Mouse (Mus musculus) forebrain, embryonic 16.5 days (tissue): ENCODE data around the gene Ms4a12. TPM values are rescaled to one million over a fixed set of nuclear protein-coding genes. Genes with fewer than 3 reads are reported as not detected.

Source experiments
- ATAC-seq: fragments of 200-750 bp; cut with Nextera tagmentation; 2 replicates; pipeline ENCODE4 v1.8.0; 2017; ENCODE audit warnings: mild to moderate bottlenecking, moderate library complexity
- H3K27ac ChIP-seq: fragments of 300-500 bp; sonication (generic); 2 replicates; pipeline ENCODE4 v1.5.1; 2014; ENCODE audit warnings: low read length, control low read depth
- H3K27me3 ChIP-seq: fragments of 300-500 bp; sonication (generic); replicated peaks from 2 replicates; pipeline ENCODE4 v1.6.1; 2014; ENCODE audit warnings: low read length; ENCODE audit not compliant: control insufficient read depth, insufficient read depth
- H3K36me3 ChIP-seq: fragments of 300-500 bp; sonication (generic); 2 replicates; pipeline ENCODE4 v1.6.1; 2014; ENCODE audit not compliant: control insufficient read depth, insufficient read depth
- H3K4me1 ChIP-seq: fragments of 300-500 bp; sonication (generic); replicated peaks from 2 replicates; pipeline ENCODE4 v1.6.1; 2014; ENCODE audit warnings: low read length; ENCODE audit not compliant: control insufficient read depth, insufficient read depth
- H3K4me2 ChIP-seq: fragments of 300-500 bp; sonication (generic); 2 replicates; pipeline ENCODE4 v1.6.1; 2014; ENCODE audit warnings: mild to moderate bottlenecking, low read length, control low read depth
- H3K4me3 ChIP-seq: fragments of 300-500 bp; sonication (generic); replicated peaks from 2 replicates; pipeline ENCODE4 v1.5.1; 2014; ENCODE audit warnings: mild to moderate bottlenecking, low read length, control low read depth
- H3K9ac ChIP-seq: fragments of 300-500 bp; sonication (generic); replicated peaks from 2 replicates; pipeline ENCODE4 v1.6.1; 2014; ENCODE audit warnings: low read depth, low read length, control low read depth
- H3K9me3 ChIP-seq: fragments of 300-500 bp; sonication (generic); 2 replicates; pipeline ENCODE4 v1.6.1; 2016; ENCODE audit warnings: low read length; ENCODE audit not compliant: control insufficient read depth
- WGBS: fragments of 180-500 bp; shearing (Covaris S2); extraction: QIAGEN DNeasy Blood & Tissue Kit; methylation state at CpG from one replicate; pipeline ENCODE4 v1.1.7; 2014; 5-methylcytosine and 5-hydroxymethylcytosine counted together
- polyA plus RNA-seq: library from polyadenylated mRNA; unstranded; fragments of >200 nt; fragmentation: Nextera tagmentation; extraction: Ambion mirVana; gene quantifications from 2 replicates; pipeline ENCODE4 v1.2.1, GENCODE M21; 2015

Ms4a12 gene
- polyA plus RNA-seq, 1 experiment from 2014 or later, result not detected

GRCm38 (mm10) chr19:11244230-11244629 lies 12.0 kb upstream of the Ms4a12 start:
- ATAC-seq, result no peak
- H3K4me1 ChIP-seq, result no peaks in the 10 kb centered on the region

GRCm38 (mm10) chr19:11242560-11242959 lies 10.3 kb upstream of the Ms4a12 start:
- H3K27me3 ChIP-seq, result no peaks in the 10 kb centered on the region
- H3K4me3 ChIP-seq, result no peak overlapping the region
- H3K27ac ChIP-seq, result no peak overlapping the region
- no peak overlapping the region for H3K4me2 ChIP-seq
- no peak for ATAC-seq
- H3K4me1 ChIP-seq, result no peaks in the 10 kb centered on the region
- H3K9me3 ChIP-seq, result no peaks in the 10 kb centered on the region
- no peaks in the 10 kb centered on the region for H3K36me3 ChIP-seq
- 43% methylated on average over 5 of the region's 5 CpGs for WGBS
- H3K9ac ChIP-seq, result no peak overlapping the region

More at GRCm38 (mm10) chr19:11244230-11244629, 12.0 kb upstream of the Ms4a12 start:
- Histone ChIP-seq H3K4me2 (no peak overlapping the region), H3K27ac (no peak overlapping the region), H3K9me3 (no peaks in the 10 kb centered on the region), H3K4me3 (no peak overlapping the region), H3K27me3 (no peaks in the 10 kb centered on the region), H3K9ac (no peak overlapping the region), H3K36me3 (no peaks in the 10 kb centered on the region)

GRCm38 (mm10) chr19:11235820-11236219 lies 3.6 kb upstream of the Ms4a12 start:
- no peak overlapping the region for H3K9ac ChIP-seq

GRCm38 (mm10) chr19:11234921-11235735 lies 2.9 kb upstream of the Ms4a12 start:
- H3K4me1 ChIP-seq, result no peaks in the 10 kb centered on the region
- no peak overlapping the region for H3K9ac ChIP-seq
- H3K9me3 ChIP-seq, result no peaks in the 10 kb centered on the region
- no peak for ATAC-seq
- no peaks in the 10 kb centered on the region for H3K27me3 ChIP-seq
- no peaks in the 10 kb centered on the region for H3K36me3 ChIP-seq
- H3K27ac ChIP-seq, result no peak overlapping the region
- no peak overlapping the region for H3K4me2 ChIP-seq
- H3K4me3 ChIP-seq, result no peak overlapping the region
- WGBS, result 71% methylated on average over 5 of the region's 5 CpGs

More at GRCm38 (mm10) chr19:11235820-11236219, 3.6 kb upstream of the Ms4a12 start:
- Histone ChIP-seq H3K4me3 (no peak overlapping the region), H3K4me2 (no peak overlapping the region), H3K4me1 (no peaks in the 10 kb centered on the region), H3K36me3 (no peaks in the 10 kb centered on the region), H3K27me3 (no peaks in the 10 kb centered on the region), H3K27ac (no peak overlapping the region), H3K9me3 (no peaks in the 10 kb centered on the region)
- ATAC-seq, result no peak

- no peak for ATAC-seq
- Histone ChIP-seq H3K27ac (no peak overlapping the region), H3K4me3 (no peak overlapping the region), H3K36me3 (no peaks in the 10 kb centered on the region), H3K9ac (no peak overlapping the region), H3K27me3 (no peaks in the 10 kb centered on the region), H3K9me3 (no peaks in the 10 kb centered on the region), H3K4me2 (no peak overlapping the region), H3K4me1 (no peaks in the 10 kb centered on the region)
- WGBS, result 78% methylated on average over 5 of the region's 5 CpGs
These were observed 2.0 kb upstream of the Ms4a12 start for GRCm38 (mm10) chr19:11234244-11234643.

- no peaks in the 10 kb centered on the region for H3K4me1 ChIP-seq
- H3K27ac ChIP-seq, result no peak within 1 kb of the TSS
- H3K36me3 ChIP-seq, result no peaks in the 10 kb centered on the region
- no peak within 1 kb of the TSS for H3K4me3 ChIP-seq
- H3K4me2 ChIP-seq, result no peak within 1 kb of the TSS
- ATAC-seq, result no peak
- no peaks in the 10 kb centered on the region for H3K9me3 ChIP-seq
- H3K9ac ChIP-seq, result no peak within 1 kb of the TSS
- no peaks in the 10 kb centered on the region for H3K27me3 ChIP-seq
- WGBS, result 63% methylated on average over 12 of the region's 12 CpGs
These were observed 35.7 kb downstream of the Ms4a12 start, which contains the start of gene Ms4a13 for GRCm38 (mm10) chr19:11196546-11196945. Ms4a13 (minus strand) TSS chr19:11196737.

GRCm38 (mm10) chr19:11192552-11192951 lies 39.7 kb downstream of the Ms4a12 start:
- Histone ChIP-seq H3K4me2 (no peak overlapping the region), H3K4me3 (no peak overlapping the region), H3K36me3 (no peaks in the 10 kb centered on the region), H3K27me3 (no peaks in the 10 kb centered on the region), H3K4me1 (no peaks in the 10 kb centered on the region), H3K27ac (no peak overlapping the region), H3K9me3 (no peaks in the 10 kb centered on the region), H3K9ac (no peak overlapping the region)
- WGBS, result 65% methylated on average over 1 of the region's 1 CpGs
- no peak for ATAC-seq

- Histone ChIP-seq H3K27ac (no peak overlapping the region), H3K4me1 (no peaks in the 10 kb centered on the region), H3K4me3 (no peak overlapping the region), H3K27me3 (no peaks in the 10 kb centered on the region), H3K4me2 (no peak overlapping the region), H3K36me3 (no peaks in the 10 kb centered on the region), H3K9me3 (no peaks in the 10 kb centered on the region), H3K9ac (no peak overlapping the region)
- 18% methylated on average over 5 of the region's 5 CpGs for WGBS
- ATAC-seq, result no peak
These were observed 48.1 kb downstream of the Ms4a12 start for GRCm38 (mm10) chr19:11184121-11184520.

- WGBS, result 58% methylated on average over 2 of the region's 2 CpGs
- Histone ChIP-seq H3K9me3 (no peaks in the 10 kb centered on the region), H3K4me3 (no peak overlapping the region), H3K27me3 (no peaks in the 10 kb centered on the region), H3K9ac (no peak overlapping the region), H3K36me3 (no peaks in the 10 kb centered on the region), H3K27ac (no peak overlapping the region), H3K4me2 (no peak overlapping the region), H3K4me1 (no peaks in the 10 kb centered on the region)
- no peak for ATAC-seq
These were observed 54.8 kb downstream of the Ms4a12 start for GRCm38 (mm10) chr19:11177464-11177863.
